8 mouse cellular contexts compared by ENCODE assay signal in the genomic region with DNA sequence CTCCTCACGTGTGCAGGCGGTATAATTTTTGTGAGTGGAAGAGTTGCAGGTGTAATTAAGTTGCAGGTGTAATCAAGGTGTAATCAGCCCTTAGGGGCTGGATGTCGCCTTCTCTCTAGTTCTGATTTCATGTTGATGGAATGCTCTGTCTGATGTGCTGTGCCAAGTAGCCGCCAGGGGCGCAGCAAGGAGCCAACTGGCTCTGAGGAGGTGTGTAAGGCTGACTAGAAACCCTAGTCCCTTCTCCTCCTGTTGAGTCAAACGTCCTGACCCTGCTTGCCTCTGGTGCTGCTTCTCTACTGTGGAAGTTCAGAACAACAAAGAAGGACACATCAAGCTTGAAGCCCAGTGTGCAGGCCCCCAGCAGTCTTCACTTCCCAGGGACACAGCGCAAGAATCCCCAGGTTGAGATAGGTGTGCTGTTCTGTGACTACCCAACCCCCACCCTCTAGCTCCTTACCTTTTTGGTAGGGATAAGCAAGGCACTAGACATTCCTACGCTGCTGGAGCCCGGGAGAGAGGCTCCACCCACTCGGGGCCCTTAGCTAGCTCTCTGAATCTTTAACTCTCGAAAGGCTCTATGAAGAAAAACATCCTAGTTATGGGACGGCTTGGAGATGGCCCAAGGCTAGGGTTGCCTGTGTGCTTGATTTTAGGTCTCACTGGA. TPM values are rescaled to one million over a fixed set of nuclear protein-coding genes. Genes with fewer than 3 reads are reported as not detected.
DNase-seq lines count a peak whose midpoint lies in the region; ATAC-seq and TF ChIP-seq lines count a peak whose summit lies in the region.

No protein-coding gene starts in this region.

- peak; percentile 52 for DNase-seq in cerebellum, adult 11 months
- DNase-seq in adrenal gland, postnatal 36 days: peak; percentile 71 to 77
- DNase-seq in hindbrain, embryonic 11.5 days (ENCODE audit: low spot score): peak; percentile 74
- DNase-seq in left cerebral cortex, postnatal 10 days (ENCODE audit: extremely low spot score in 1 of 2, low spot score in 2 of 2): peak; percentile 46 to 72

- no peak for TF ChIP-seq POLR2A in small intestine, adult 2 months (IDR thresholded peaks at IDR 0.05; ENCODE audit: low read depth, low read length)

- no peak overlapping the region for H3K27ac ChIP-seq in hindbrain, embryonic 11.5 days (ENCODE audit: low read depth, low read length)
- H3K27ac ChIP-seq in small intestine, adult 2 months (ENCODE audit: insufficient read depth, low read depth, low read length): peak overlapping the region; percentile 71

- TF ChIP-seq CTCF in small intestine, adult 2 months (IDR thresholded peaks at IDR 0.05; ENCODE audit: extremely low read depth, insufficient read length, insufficient replicate concordance, low read depth, low read length): peak; percentile 70; the same call in 1 of the 2 replicates

- H3K9me3 ChIP-seq in hindbrain, embryonic 11.5 days (ENCODE audit: control insufficient read depth, low read length): no peaks in the 10 kb centered on the region

- no peak overlapping the region for H3K9ac ChIP-seq in hindbrain, embryonic 11.5 days (ENCODE audit: low read depth, low read length)

- no peak overlapping the region for H3K4me3 ChIP-seq in hindbrain, embryonic 11.5 days (ENCODE audit: low read depth, low read length)
- peak overlapping the region; percentile 21; the same call in 1 of the 2 replicates for H3K4me3 ChIP-seq in small intestine, adult 2 months (ENCODE audit: low read depth, low read length)

- no peaks in the 10 kb centered on the region for H3K27me3 ChIP-seq in hindbrain, embryonic 11.5 days (ENCODE audit: control insufficient read depth, insufficient read depth, low read length)
- H3K27me3 ChIP-seq in small intestine, adult 2 months (ENCODE audit: control insufficient read depth, insufficient read depth, low read length): no peaks in the 10 kb centered on the region

- intact Hi-C loops in left cerebral cortex, postnatal 10 days (cut with DNase I): no loop called here

- H3K4me2 ChIP-seq in hindbrain, embryonic 11.5 days (replicated peaks; ENCODE audit: low read depth, low read length): no peak overlapping the region

- WGBS in hindbrain, embryonic 11.5 days: 22% methylated on average over 12 of the region's 12 CpGs
- WGBS in small intestine, adult 2 months: 23% methylated on average over 12 of the region's 12 CpGs

- peaks cover 14% of the 10 kb centered on the region for H3K4me1 ChIP-seq in hindbrain, embryonic 11.5 days (replicated peaks; ENCODE audit: control insufficient read depth, insufficient read depth, low read length)
- peaks cover 26% of the 10 kb centered on the region; the same call in 1 of the 2 replicates for H3K4me1 ChIP-seq in small intestine, adult 2 months (ENCODE audit: control insufficient read depth, insufficient read depth, insufficient read length, low read length)

- no peak; the same call in 1 of the 2 replicates for ATAC-seq in cerebellum, adult (ENCODE audit: insufficient number of reproducible peaks, low FRiP score, low TSS enrichment)
- peak; percentile 41; the same call in 1 of the 2 replicates for ATAC-seq in erythroid progenitor cell, adult 5-6 weeks (replicated peaks; ENCODE audit: low FRiP score, poor library complexity, severe bottlenecking)
- ATAC-seq in hindbrain, embryonic 11.5 days (ENCODE audit: low FRiP score): no peak
- ATAC-seq in megakaryocyte, adult 5-6 weeks (ENCODE audit: poor library complexity, severe bottlenecking): 0 out of 2 replicates have a peak, but pooled peaks have one; percentile 20

- peaks cover 10% of the 10 kb centered on the region for H3K36me3 ChIP-seq in hindbrain, embryonic 11.5 days (ENCODE audit: control insufficient read depth, insufficient read depth, low read length)
- H3K36me3 ChIP-seq in small intestine, adult 2 months (ENCODE audit: control insufficient read depth, insufficient read depth, low read length): peaks cover 27% of the 10 kb centered on the region

RNA-seq across cellular contexts. Expression of gene Cers2, which starts 3.0 kb away (rescaled TPM):
- total RNA-seq in adrenal gland, postnatal 36 days (2021): 100 to 1,000 TPM; 239 to 254 TPM
- total RNA-seq in erythroid progenitor cell, adult 5-6 weeks (2015; ENCODE audit: low replicate concordance): 72.1 and 81.3 TPM in 2 replicates
- total RNA-seq in erythroid progenitor cell, adult 5-6 weeks (2017; ENCODE audit: low replicate concordance): 35.4 and 49.5 TPM in 2 replicates
- 101 and 105 TPM in 2 replicates for polyA plus RNA-seq in hindbrain, embryonic 11.5 days (2014; fragmentation: Nextera tagmentation; extraction: Ambion mirVana)
- total RNA-seq in left cerebral cortex, postnatal 10 days (2021): 10 to 100 TPM; 39.2 to 40.3 TPM
- total RNA-seq in megakaryocyte, adult 5-6 weeks (2015): 184 and 191 TPM in 2 replicates
- 86.0 and 107 TPM in 2 replicates for total RNA-seq in megakaryocyte, adult 5-6 weeks (2017)
- polyA plus RNA-seq in small intestine, adult 2 months (2012; rRNA removed): 51.3 and 84.0 TPM in 2 replicates

RNA-seq across cellular contexts. Expression of gene Anxa9, which starts 10.6 kb away (rescaled TPM):
- total RNA-seq in adrenal gland, postnatal 36 days (2021): 1 to 10 TPM; 1.1 to 3.3 TPM
- 0.84 and 1.1 TPM in 2 replicates for total RNA-seq in erythroid progenitor cell, adult 5-6 weeks (2015; ENCODE audit: low replicate concordance)
- not detected in 2 replicates for total RNA-seq in erythroid progenitor cell, adult 5-6 weeks (2017; ENCODE audit: low replicate concordance)
- 1.6 and 2.1 TPM in 2 replicates for polyA plus RNA-seq in hindbrain, embryonic 11.5 days (2014; fragmentation: Nextera tagmentation; extraction: Ambion mirVana)
- total RNA-seq in left cerebral cortex, postnatal 10 days (2021): under 1 TPM; 0.36 to 0.41 TPM
- 3.0 and 3.8 TPM in 2 replicates for total RNA-seq in megakaryocyte, adult 5-6 weeks (2015)
- 1.9 and 2.4 TPM in 2 replicates for total RNA-seq in megakaryocyte, adult 5-6 weeks (2017)
- 0.52 and 0.65 TPM in 2 replicates for polyA plus RNA-seq in small intestine, adult 2 months (2012; rRNA removed)

RNA-seq across cellular contexts. Expression of gene Prune1, which starts 35.7 kb away (rescaled TPM):
- 10 to 100 TPM; 25.1 to 33.3 TPM for total RNA-seq in adrenal gland, postnatal 36 days (2021)
- total RNA-seq in erythroid progenitor cell, adult 5-6 weeks (2015; ENCODE audit: low replicate concordance): 5.9 and 7.6 TPM in 2 replicates
- 7.2 and 8.4 TPM in 2 replicates for total RNA-seq in erythroid progenitor cell, adult 5-6 weeks (2017; ENCODE audit: low replicate concordance)
- polyA plus RNA-seq in hindbrain, embryonic 11.5 days (2014; fragmentation: Nextera tagmentation; extraction: Ambion mirVana): 31.0 and 31.3 TPM in 2 replicates
- total RNA-seq in left cerebral cortex, postnatal 10 days (2021): 10 to 100 TPM; 44.3 to 46.4 TPM
- total RNA-seq in megakaryocyte, adult 5-6 weeks (2015): 12.4 and 14.5 TPM in 2 replicates
- 7.8 and 10.2 TPM in 2 replicates for total RNA-seq in megakaryocyte, adult 5-6 weeks (2017)
- polyA plus RNA-seq in small intestine, adult 2 months (2012; rRNA removed): 4.4 and 11.5 TPM in 2 replicates

RNA-seq across cellular contexts. Expression of gene Mindy1, which starts 36.4 kb away (rescaled TPM):
- total RNA-seq in adrenal gland, postnatal 36 days (2021): 100 to 1,000 TPM; 120 to 147 TPM
- total RNA-seq in erythroid progenitor cell, adult 5-6 weeks (2015; ENCODE audit: low replicate concordance): 27.8 and 38.6 TPM in 2 replicates
- total RNA-seq in erythroid progenitor cell, adult 5-6 weeks (2017; ENCODE audit: low replicate concordance): 19.0 and 36.1 TPM in 2 replicates
- 42.2 and 46.5 TPM in 2 replicates for polyA plus RNA-seq in hindbrain, embryonic 11.5 days (2014; fragmentation: Nextera tagmentation; extraction: Ambion mirVana)
- 10 to 100 TPM; 25.3 to 26.2 TPM for total RNA-seq in left cerebral cortex, postnatal 10 days (2021)
- total RNA-seq in megakaryocyte, adult 5-6 weeks (2015): 49.5 and 55.2 TPM in 2 replicates
- total RNA-seq in megakaryocyte, adult 5-6 weeks (2017): 44.0 and 54.1 TPM in 2 replicates
- 58.5 and 89.2 TPM in 2 replicates for polyA plus RNA-seq in small intestine, adult 2 months (2012; rRNA removed)

RNA-seq across cellular contexts. Expression of gene Setdb1, which starts 39.5 kb away (rescaled TPM):
- total RNA-seq in adrenal gland, postnatal 36 days (2021): 10 to 100 TPM; 25.9 to 29.7 TPM
- 7.1 and 7.2 TPM in 2 replicates for total RNA-seq in erythroid progenitor cell, adult 5-6 weeks (2015; ENCODE audit: low replicate concordance)
- 7.4 and 18.1 TPM in 2 replicates for total RNA-seq in erythroid progenitor cell, adult 5-6 weeks (2017; ENCODE audit: low replicate concordance)
- 58.6 and 63.2 TPM in 2 replicates for polyA plus RNA-seq in hindbrain, embryonic 11.5 days (2014; fragmentation: Nextera tagmentation; extraction: Ambion mirVana)
- 10 to 100 TPM; 46.8 to 47.2 TPM for total RNA-seq in left cerebral cortex, postnatal 10 days (2021)
- total RNA-seq in megakaryocyte, adult 5-6 weeks (2015): 20.5 and 21.2 TPM in 2 replicates
- total RNA-seq in megakaryocyte, adult 5-6 weeks (2017): 22.4 and 23.8 TPM in 2 replicates
- polyA plus RNA-seq in small intestine, adult 2 months (2012; rRNA removed): 3.3 and 5.3 TPM in 2 replicates

Comparison
In these comparisons a context has a peak if more than half of its experiments do, and no peak if none do; other contexts are left out.
1. ATAC-seq: peak in erythroid progenitor cell, adult 5-6 weeks (single experiment) and megakaryocyte, adult 5-6 weeks (single experiment); none in cerebellum, adult (single experiment) and hindbrain, embryonic 11.5 days (single experiment).
2. Peak in every context shown above with its lines, with median percentiles within 50 percentile points of each other: DNase-seq.